Mouse (Mus musculus) stomach, embryonic 15.5 days (tissue): ENCODE data around the gene Cenpw. TPM values are rescaled to one million over a fixed set of nuclear protein-coding genes. Genes with fewer than 3 reads are reported as not detected.

Experiments used
- ATAC-seq: fragments of 200-750 bp; cut with Nextera tagmentation; 2 replicates; pipeline ENCODE4 v1.8.0; 2017; ENCODE audit warnings: low read depth, moderate number of reproducible peaks, moderate TSS enrichment; ENCODE audit not compliant: insufficient read depth, low FRiP score
- H3K27ac ChIP-seq: fragments of 300-500 bp; sonication (generic); 2 replicates; pipeline ENCODE4 v1.5.1; 2015; ENCODE audit warnings: mild to moderate bottlenecking, inconsistent platforms
- H3K27me3 ChIP-seq: fragments of 300-500 bp; sonication (generic); replicated peaks from 2 replicates; pipeline ENCODE4 v1.6.1; 2015; ENCODE audit warnings: inconsistent platforms
- H3K36me3 ChIP-seq: fragments of 300-500 bp; sonication (generic); 2 replicates; pipeline ENCODE4 v1.6.1; 2015; ENCODE audit warnings: inconsistent platforms
- H3K4me1 ChIP-seq: fragments of 300-500 bp; sonication (generic); 2 replicates; pipeline ENCODE4 v1.6.1; 2015; ENCODE audit warnings: inconsistent platforms
- H3K4me2 ChIP-seq: fragments of 300-500 bp; sonication (generic); 2 replicates; pipeline ENCODE4 v1.6.1; 2015; ENCODE audit warnings: mild to moderate bottlenecking, inconsistent platforms
- H3K4me3 ChIP-seq: fragments of 300-500 bp; sonication (generic); replicated peaks from 2 replicates; pipeline ENCODE4 v1.5.1; 2015; ENCODE audit warnings: inconsistent platforms
- H3K9ac ChIP-seq: fragments of 300-500 bp; sonication (generic); 2 replicates; pipeline ENCODE4 v1.6.1; 2015; ENCODE audit warnings: inconsistent platforms
- H3K9me3 ChIP-seq: fragments of 300-500 bp; sonication (generic); 2 replicates; pipeline ENCODE4 v1.6.1; 2016; ENCODE audit warnings: inconsistent platforms
- WGBS: fragments of 180-500 bp; shearing (Covaris S2); methylation state at CpG from one replicate; pipeline ENCODE4 v1.1.7; 2015; 5-methylcytosine and 5-hydroxymethylcytosine counted together
- polyA plus RNA-seq: library from polyadenylated mRNA; unstranded; fragments of >200 nt; fragmentation: Nextera tagmentation; extraction: Ambion mirVana; gene quantifications from 2 replicates; pipeline ENCODE4 v1.2.1, GENCODE M21; 2015

Cenpw gene
- polyA plus RNA-seq: 38.5 and 46.9 TPM in 2 replicates

- no peaks in the 10 kb centered on the region for H3K4me1 ChIP-seq
- under 1% methylated on average over 53 of the region's 55 CpGs for WGBS
- no peaks in the 10 kb centered on the region for H3K9me3 ChIP-seq
- peak within 1 kb of the TSS; percentile 19; the same call in 1 of the 2 replicates for H3K27ac ChIP-seq
- H3K4me2 ChIP-seq: peak within 1 kb of the TSS; percentile 66
- peak; percentile 100 for ATAC-seq
- H3K9ac ChIP-seq: peak within 1 kb of the TSS; percentile 48
- no peaks in the 10 kb centered on the region for H3K27me3 ChIP-seq
- H3K36me3 ChIP-seq: no peaks in the 10 kb centered on the region
- peak within 1 kb of the TSS; percentile 84 for H3K4me3 ChIP-seq
Measured at GRCm38 (mm10) chr10:30199916-30200826, at the start of gene Cenpw. Gene Cenpw (minus strand): TSS chr10:30200560.

- Histone ChIP-seq H3K4me2 (no peak overlapping the region), H3K27me3 (no peaks in the 10 kb centered on the region), H3K9ac (no peak overlapping the region), H3K9me3 (no peaks in the 10 kb centered on the region), H3K36me3 (no peaks in the 10 kb centered on the region), H3K4me3 (no peak overlapping the region), H3K4me1 (no peaks in the 10 kb centered on the region), H3K27ac (no peak overlapping the region)
- WGBS: 66% methylated on average over 3 of the region's 3 CpGs
- no peak for ATAC-seq
Measured at GRCm38 (mm10) chr10:30249654-30250053, 49.3 kb upstream of the Cenpw start.

- Histone ChIP-seq H3K36me3 (no peaks in the 10 kb centered on the region), H3K27me3 (no peaks in the 10 kb centered on the region), H3K9me3 (no peaks in the 10 kb centered on the region), H3K4me3 (peak overlapping the region; percentile 84), H3K4me2 (peak overlapping the region; percentile 66), H3K4me1 (no peaks in the 10 kb centered on the region), H3K9ac (no peak overlapping the region), H3K27ac (no peak overlapping the region)
- WGBS: 50% methylated on average over 5 of the region's 5 CpGs
- no peak for ATAC-seq
Measured at GRCm38 (mm10) chr10:30199501-30199900, 859 bp downstream of the Cenpw start.

- Histone ChIP-seq H3K9me3 (no peaks in the 10 kb centered on the region), H3K4me2 (no peak overlapping the region), H3K36me3 (no peaks in the 10 kb centered on the region), H3K4me1 (no peaks in the 10 kb centered on the region), H3K27me3 (no peaks in the 10 kb centered on the region), H3K9ac (no peak overlapping the region), H3K27ac (no peak overlapping the region), H3K4me3 (no peak overlapping the region)
- no peak; the same call in 1 of the 2 replicates for ATAC-seq
- WGBS: 56% methylated on average over 4 of the region's 4 CpGs
Measured at GRCm38 (mm10) chr10:30167700-30168099, 32.7 kb downstream of the Cenpw start.
